Mouse (Mus musculus): ENCODE measurements at regions not wholly inside any gene's neighbourhood (a gene's known extent, or its start where the extent isn't known, plus 50 kb on each side); places are given as distances from the start of the nearest gene placed in this dataset.

DNA sequence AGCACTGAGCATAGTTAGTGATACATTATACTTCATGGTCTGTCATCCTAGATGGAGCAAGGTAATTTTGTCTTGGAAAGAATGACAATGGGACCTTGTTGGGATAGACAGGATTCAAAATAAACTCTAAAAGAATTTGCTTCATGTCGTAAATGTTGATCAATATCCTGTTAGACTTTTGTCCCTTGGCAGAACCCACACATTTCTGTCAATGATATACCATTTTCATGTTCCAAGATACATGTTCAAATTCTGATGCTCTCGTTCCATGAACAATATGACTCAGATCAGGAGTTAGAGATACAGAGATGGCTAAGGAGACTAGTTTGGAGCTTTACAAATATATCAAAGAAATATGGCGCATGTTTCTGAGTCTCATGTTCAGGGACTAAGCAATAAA, 673.2 kb upstream of the Gpc5 start:
- DNase-seq = no peak

DNA sequence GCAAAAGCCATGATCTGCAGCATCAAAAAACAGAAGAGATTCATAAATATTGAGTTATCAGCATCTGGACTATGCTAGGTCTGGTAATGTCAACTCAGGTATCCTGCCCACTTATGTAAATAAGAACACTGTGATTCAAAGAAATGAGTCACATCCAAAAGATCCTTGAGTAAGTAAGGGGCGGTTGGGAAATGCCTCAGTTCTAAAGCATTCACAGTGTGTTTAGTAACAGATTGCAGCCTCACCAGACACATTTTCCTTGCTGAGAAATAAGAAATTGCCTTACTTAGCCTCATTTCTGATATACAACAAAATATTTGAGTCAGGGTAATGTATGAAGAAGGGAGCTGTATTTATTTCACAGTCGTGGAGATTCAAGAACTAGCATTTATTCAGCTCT, 666.5 kb upstream of the Gpc5 start:
- no peak for DNase-seq

All from lung, postnatal 10 days (tissue).